Mouse (Mus musculus) cortical plate, adult 2 months (tissue): ENCODE data around the gene Gm9999. TPM values are rescaled to one million over a fixed set of nuclear protein-coding genes. Genes with fewer than 3 reads are reported as not detected.

Experiments
- H3K27ac ChIP-seq: fragments of 200-500 bp; 2 replicates; pipeline ENCODE4 v1.5.1; 2012; ENCODE audit warnings: low read length, control low read depth, inconsistent platforms; ENCODE audit not compliant: insufficient read depth
- H3K4me1 ChIP-seq: fragments of 200-500 bp; 2 replicates; pipeline ENCODE4 v1.6.1; 2011; ENCODE audit warnings: low read length; ENCODE audit not compliant: control insufficient read depth, insufficient read depth
- H3K4me3 ChIP-seq: fragments of 200-500 bp; 2 replicates; pipeline ENCODE4 v1.5.1; 2011; ENCODE audit warnings: mild to moderate bottlenecking, low read length, control low read depth; ENCODE audit not compliant: insufficient read depth
- CTCF ChIP-seq: fragments of 200-500 bp; IDR thresholded peaks from 2 replicates; pipeline ENCODE4 v1.5.1; 2011; ENCODE audit warnings: mild to moderate bottlenecking, control low read depth, low read length; ENCODE audit not compliant: insufficient read depth; ENCODE audit errors: extremely low read depth
- POLR2A ChIP-seq: fragments of 200-500 bp; IDR thresholded peaks from 2 replicates; pipeline ENCODE4 v1.6.1; 2011; ENCODE audit warnings: mild to moderate bottlenecking, low read length, control low read depth; ENCODE audit not compliant: insufficient read depth; ENCODE audit errors: extremely low read depth
- polyA plus RNA-seq: library from polyadenylated mRNA; depleted of rRNA; stranded (reverse); fragments of >200 nt; gene quantifications from 2 replicates; pipeline ENCODE4 v1.2.3, GENCODE M21; 2012

Gene Gm9999
- polyA plus RNA-seq, 1 experiment = not detected

DNA sequence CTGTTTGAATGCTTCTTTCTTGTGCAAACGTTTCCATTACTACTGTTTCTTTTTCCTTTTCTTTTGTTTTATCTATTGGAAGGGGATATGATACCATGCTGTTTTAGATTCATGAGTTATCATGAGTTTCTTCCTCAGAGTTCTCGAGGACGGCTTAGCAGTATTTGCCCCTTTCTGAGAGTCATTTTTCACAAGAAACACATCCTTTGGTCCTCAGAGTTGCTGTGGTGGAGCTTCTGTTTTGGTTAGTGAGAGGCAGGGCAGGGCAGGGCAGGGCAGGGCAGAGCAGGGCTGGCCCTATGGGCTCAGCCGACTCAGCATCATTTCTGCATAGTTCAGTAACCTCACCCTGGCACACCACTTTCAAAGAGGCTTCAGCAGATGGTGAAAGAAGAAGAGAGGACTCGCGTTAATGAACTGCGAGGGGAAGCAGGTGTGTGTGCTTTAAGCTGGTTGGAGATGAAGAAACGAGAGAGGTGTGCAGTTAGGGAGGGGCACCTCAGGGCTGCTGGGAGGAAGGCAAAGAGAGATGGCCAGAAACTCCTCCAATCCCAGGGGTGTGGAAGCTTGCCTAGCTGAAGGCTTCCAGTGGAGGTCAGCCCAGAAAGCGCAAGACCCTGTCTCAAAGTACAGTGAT is 29.9 kb downstream of the Gm9999 start:
- no peak overlapping the region for H3K27ac ChIP-seq
- 0 out of 2 replicates have a peak, but pooled peaks cover 1% of the 10 kb centered on the region for H3K4me1 ChIP-seq
- H3K4me3 ChIP-seq = no peak overlapping the region
- TF ChIP-seq CTCF (no peak), POLR2A (no peak)

DNA sequence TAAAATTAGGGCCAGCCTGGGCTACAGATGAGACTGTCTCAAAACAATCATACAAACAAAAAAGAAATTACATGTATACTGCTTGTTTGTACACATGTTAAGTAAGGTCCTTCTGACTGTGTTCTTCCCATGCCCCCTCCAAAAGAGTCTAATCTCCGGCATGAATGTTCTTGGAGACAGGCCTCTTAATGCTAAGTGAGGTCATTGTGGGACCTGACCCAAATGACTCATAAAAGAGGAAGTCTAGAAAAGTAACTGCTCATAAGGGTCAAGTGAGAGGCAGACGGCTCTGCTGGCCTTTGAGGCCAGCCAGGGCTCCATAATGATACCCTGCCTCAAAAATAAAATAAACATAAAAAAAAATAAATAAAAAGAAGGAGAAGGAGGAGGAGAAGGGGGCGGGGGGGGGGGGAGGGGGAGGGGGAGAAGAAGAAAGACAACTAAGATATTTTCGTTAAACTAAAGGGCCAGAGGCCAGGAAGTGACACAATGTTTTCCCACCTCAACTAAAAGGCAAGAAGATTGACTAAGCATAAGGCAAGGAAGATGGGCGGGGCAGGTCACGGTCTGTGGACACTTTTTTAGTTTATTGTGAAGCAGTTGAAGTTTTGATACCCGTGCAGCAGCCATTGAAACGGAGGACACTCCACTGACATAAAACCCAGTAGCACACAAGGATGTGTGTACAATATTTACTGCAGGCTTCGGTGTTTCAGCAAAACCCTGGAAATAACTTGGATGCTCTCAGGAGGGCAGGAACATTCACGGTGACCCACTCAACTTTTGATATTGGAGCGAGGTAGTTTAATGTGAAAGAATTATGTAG is 31.4 kb downstream of the Gm9999 start:
- no peak overlapping the region for H3K27ac ChIP-seq
- H3K4me3 ChIP-seq = no peak overlapping the region
- TF ChIP-seq POLR2A = no peak
- TF ChIP-seq CTCF = no peak
- no peaks in the 10 kb centered on the region; the same call in 1 of the 2 replicates for H3K4me1 ChIP-seq

DNA sequence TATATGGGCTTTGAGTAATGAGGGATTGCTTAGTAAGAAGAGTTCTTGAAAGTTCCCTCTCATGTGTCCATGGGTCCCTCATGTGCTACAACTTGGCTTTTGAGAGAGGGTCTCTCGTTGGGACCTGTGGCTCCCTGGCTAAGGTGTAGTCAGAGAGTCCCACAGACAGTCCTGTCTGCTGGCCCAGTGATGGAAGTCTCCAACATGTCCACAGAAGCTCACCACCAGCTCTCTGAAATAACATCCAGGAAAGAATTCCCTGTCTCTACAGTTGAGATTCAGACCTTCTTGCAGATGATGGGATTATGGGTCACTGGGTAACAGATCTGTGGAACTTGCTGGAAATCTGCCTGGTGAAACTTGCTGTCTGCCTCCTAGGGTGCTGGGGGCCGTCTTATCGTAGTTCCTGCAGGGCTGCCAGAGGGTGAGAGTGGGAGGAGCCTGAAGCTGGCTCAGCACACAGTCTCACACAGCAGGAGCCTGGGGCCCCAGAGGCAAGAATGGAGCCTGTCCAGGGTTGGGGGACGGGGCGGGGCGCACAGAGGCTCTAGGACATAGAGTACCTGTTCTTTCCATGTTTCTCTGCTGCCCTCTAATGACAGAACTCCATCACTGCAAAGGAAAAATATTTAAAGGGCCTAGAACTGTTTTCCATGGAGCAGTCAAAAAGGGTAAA is 32.1 kb downstream of the Gm9999 start:
- TF ChIP-seq CTCF (peak; percentile 44), POLR2A (no peak)
- Histone ChIP-seq H3K4me3 (no peak overlapping the region), H3K4me1 (no peaks in the 10 kb centered on the region; the same call in 1 of the 2 replicates), H3K27ac (no peak overlapping the region)

DNA sequence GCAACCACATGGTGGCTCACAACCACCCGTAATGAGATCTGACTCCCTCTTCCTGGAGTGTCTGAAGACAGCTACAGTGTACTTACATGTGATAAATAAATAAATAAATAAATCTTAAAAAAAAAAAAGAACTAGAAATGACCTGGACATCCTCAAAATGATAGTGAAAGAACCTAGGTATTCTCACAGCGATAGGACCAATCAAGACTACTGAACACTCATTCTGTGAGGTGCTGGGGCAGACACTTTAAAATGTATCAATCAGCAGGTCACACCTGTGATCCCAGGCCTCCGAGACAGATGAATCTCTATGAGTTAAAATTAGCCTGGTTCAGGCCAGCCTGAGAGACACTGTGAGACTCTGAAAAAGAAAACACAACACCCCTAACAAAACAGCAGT is 33.2 kb downstream of the Gm9999 start:
- TF ChIP-seq POLR2A (no peak), CTCF (no peak)
- Histone ChIP-seq H3K4me1 (no peaks in the 10 kb centered on the region; the same call in 1 of the 2 replicates), H3K27ac (no peak overlapping the region), H3K4me3 (no peak overlapping the region)

- TF ChIP-seq CTCF (no peak), POLR2A (no peak)
- H3K27ac ChIP-seq = no peak overlapping the region
- H3K4me1 ChIP-seq = no peaks in the 10 kb centered on the region; the same call in 1 of the 2 replicates
- no peak overlapping the region for H3K4me3 ChIP-seq
These were observed 33.8 kb downstream of the Gm9999 start for GRCm38 (mm10) chr7:47017146-47017545.

GRCm38 (mm10) chr7:47019641-47020040 is 36.3 kb downstream of the Gm9999 start:
- H3K27ac ChIP-seq = no peak overlapping the region
- TF ChIP-seq CTCF (no peak), POLR2A (no peak)
- no peak overlapping the region for H3K4me3 ChIP-seq
- H3K4me1 ChIP-seq = no peaks in the 10 kb centered on the region; the same call in 1 of the 2 replicates

- Histone ChIP-seq H3K4me3 (no peak overlapping the region), H3K27ac (no peak overlapping the region), H3K4me1 (no peaks in the 10 kb centered on the region; the same call in 1 of the 2 replicates)
- TF ChIP-seq CTCF = no peak
- no peak for TF ChIP-seq POLR2A
These were observed 37.6 kb downstream of the Gm9999 start for GRCm38 (mm10) chr7:47020956-47021355.

DNA sequence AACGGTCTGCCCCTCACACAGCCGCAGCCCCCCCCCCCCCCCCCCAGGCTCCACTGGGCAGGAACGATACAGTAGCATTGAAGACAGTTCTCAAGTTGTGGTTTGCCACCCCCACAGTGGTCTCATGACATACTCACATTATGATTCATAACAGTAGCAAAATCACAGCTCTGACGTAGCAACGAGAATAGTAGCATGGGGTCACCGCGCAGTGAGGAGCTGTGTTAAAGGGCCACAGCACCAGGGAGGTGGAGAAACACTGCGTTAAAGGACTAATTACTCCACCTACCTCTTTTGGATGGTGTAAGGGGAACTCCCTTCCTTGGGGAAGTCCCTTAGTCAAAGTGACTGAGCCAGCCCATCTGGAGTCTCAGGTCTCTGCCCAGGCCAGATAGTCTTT is 39.1 kb downstream of the Gm9999 start:
- TF ChIP-seq CTCF (no peak), POLR2A (no peak)
- no peaks in the 10 kb centered on the region; the same call in 1 of the 2 replicates for H3K4me1 ChIP-seq
- no peak overlapping the region for H3K27ac ChIP-seq
- H3K4me3 ChIP-seq = no peak overlapping the region

DNA sequence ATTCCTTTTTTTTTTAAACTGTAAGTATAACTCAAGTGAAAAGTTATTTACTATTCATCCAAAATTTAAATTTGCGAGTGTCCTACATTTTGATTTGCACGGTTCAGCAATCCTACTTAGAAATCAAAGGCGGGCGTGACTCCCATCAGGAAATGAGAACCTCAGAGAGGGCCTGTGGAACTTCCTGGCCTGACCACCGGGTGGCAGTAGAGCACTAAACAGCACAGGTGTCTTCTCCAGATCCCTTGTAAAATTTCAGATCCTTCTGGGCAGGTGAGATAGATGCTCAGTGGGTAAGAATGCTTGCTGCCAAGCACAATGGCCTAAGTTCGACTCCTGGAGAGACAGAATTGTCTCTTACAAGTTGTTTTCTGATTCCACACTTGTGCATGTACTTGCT is 40.1 kb downstream of the Gm9999 start:
- H3K4me1 ChIP-seq = no peaks in the 10 kb centered on the region; the same call in 1 of the 2 replicates
- no peak overlapping the region for H3K27ac ChIP-seq
- peak; percentile 89 for TF ChIP-seq CTCF
- TF ChIP-seq POLR2A = no peak
- H3K4me3 ChIP-seq = no peak overlapping the region
